Mouse (Mus musculus) hindbrain, embryonic 14.5 days (tissue): ENCODE measurements around the gene Map3k13. TPM values are rescaled to one million over a fixed set of nuclear protein-coding genes. Genes with fewer than 3 reads are reported as not detected.
A peak's percentile ranks its signal among the peaks of the same experiment; 100 is the strongest.

ENCODE experiments used
- ATAC-seq: fragments of 200-750 bp; cut with Nextera tagmentation; 2 replicates; pipeline ENCODE4 v1.8.0; 2017; ENCODE audit warnings: moderate number of reproducible peaks, mild to moderate bottlenecking, moderate TSS enrichment, moderate library complexity; ENCODE audit not compliant: low FRiP score
- DNase-seq: peaks from one replicate; pipeline ENCODE4 v3.0.0-alpha.2; 2015; ENCODE audit warnings: low spot score
- H3K27ac ChIP-seq: fragments of 300-500 bp; sonication (generic); 2 replicates; pipeline ENCODE4 v1.5.1; 2014; ENCODE audit warnings: mild to moderate bottlenecking, moderate library complexity
- H3K27me3 ChIP-seq: fragments of 300-500 bp; sonication (generic); 2 replicates; pipeline ENCODE4 v1.6.1; 2014; ENCODE audit warnings: mild to moderate bottlenecking, low read length, mixed read lengths; ENCODE audit not compliant: control insufficient read depth, insufficient read depth
- H3K36me3 ChIP-seq: fragments of 300-500 bp; sonication (generic); replicated peaks from 2 replicates; pipeline ENCODE4 v1.6.1; 2014; ENCODE audit not compliant: control insufficient read depth, insufficient read depth
- H3K4me1 ChIP-seq: fragments of 300-500 bp; sonication (generic); replicated peaks from 2 replicates; pipeline ENCODE4 v1.6.1; 2014; ENCODE audit warnings: antibody characterized with exemption, low read length, mixed read lengths; ENCODE audit not compliant: control insufficient read depth, insufficient read depth
- H3K4me2 ChIP-seq: fragments of 300-500 bp; sonication (generic); replicated peaks from 2 replicates; pipeline ENCODE4 v1.6.1; 2014; ENCODE audit warnings: mild to moderate bottlenecking, moderate library complexity
- H3K4me3 ChIP-seq: fragments of 300-500 bp; sonication (generic); replicated peaks from 2 replicates; pipeline ENCODE4 v1.5.1; 2014; ENCODE audit warnings: mild to moderate bottlenecking, low read length
- H3K9ac ChIP-seq: fragments of 300-500 bp; sonication (generic); 2 replicates; pipeline ENCODE4 v1.6.1; 2014
- H3K9me3 ChIP-seq: fragments of 300-500 bp; sonication (generic); 2 replicates; pipeline ENCODE4 v1.6.1; 2016; ENCODE audit warnings: low read length; ENCODE audit not compliant: control insufficient read depth
- WGBS: fragments of 180-500 bp; shearing (Covaris S2); extraction: QIAGEN DNeasy Blood & Tissue Kit; methylation state at CpG from one replicate; pipeline ENCODE4 v1.1.7; 2014; 5-methylcytosine and 5-hydroxymethylcytosine counted together
- polyA plus RNA-seq: library from polyadenylated mRNA; unstranded; fragments of >200 nt; fragmentation: Nextera tagmentation; extraction: Ambion mirVana; gene quantifications from 2 replicates; pipeline ENCODE4 v1.2.1, GENCODE M21; 2014

The Map3k13 gene
- polyA plus RNA-seq, 1 experiment from 2014 or later, result 8.3 TPM

GRCm38 (mm10) chr16:21955591-21955990, 161.4 kb downstream of the Map3k13 start:
- Histone ChIP-seq H3K27ac (no peak overlapping the region), H3K9ac (no peak overlapping the region), H3K9me3 (no peaks in the 10 kb centered on the region), H3K4me3 (no peak overlapping the region), H3K36me3 (no peaks in the 10 kb centered on the region), H3K4me1 (no peaks in the 10 kb centered on the region), H3K4me2 (no peak overlapping the region), H3K27me3 (no peaks in the 10 kb centered on the region)
- ATAC-seq, result no peak
- WGBS, result 86% methylated on average over 12 of the region's 12 CpGs
- DNase-seq, result no peak

GRCm38 (mm10) chr16:21965576-21965975, 171.4 kb downstream of the Map3k13 start:
- Histone ChIP-seq H3K4me3 (no peak overlapping the region), H3K9me3 (no peaks in the 10 kb centered on the region), H3K9ac (no peak overlapping the region), H3K27me3 (no peaks in the 10 kb centered on the region), H3K36me3 (no peaks in the 10 kb centered on the region), H3K4me2 (no peak overlapping the region), H3K27ac (no peak overlapping the region), H3K4me1 (no peaks in the 10 kb centered on the region)
- WGBS, result 91% methylated on average over 3 of the region's 3 CpGs
- ATAC-seq (no peak), DNase-seq (no peak)

- no peak for ATAC-seq
- no peak overlapping the region for H3K9ac ChIP-seq
- 78% methylated on average over 4 of the region's 5 CpGs for WGBS
- H3K4me3 ChIP-seq, result no peak overlapping the region
- no peaks in the 10 kb centered on the region for H3K4me1 ChIP-seq
- H3K27me3 ChIP-seq, result no peaks in the 10 kb centered on the region
- no peaks in the 10 kb centered on the region for H3K9me3 ChIP-seq
- no peak for DNase-seq
- H3K36me3 ChIP-seq, result no peaks in the 10 kb centered on the region
- no peak overlapping the region for H3K27ac ChIP-seq
- no peak overlapping the region for H3K4me2 ChIP-seq
Measured at GRCm38 (mm10) chr16:21969874-21970273, 175.7 kb downstream of the Map3k13 start.

- DNase-seq (no peak), ATAC-seq (no peak)
- Histone ChIP-seq H3K4me3 (no peak overlapping the region), H3K36me3 (no peaks in the 10 kb centered on the region), H3K9me3 (no peaks in the 10 kb centered on the region), H3K27ac (no peak overlapping the region), H3K4me2 (no peak overlapping the region), H3K4me1 (no peaks in the 10 kb centered on the region), H3K9ac (no peak overlapping the region), H3K27me3 (no peaks in the 10 kb centered on the region)
- 87% methylated on average over 6 of the region's 6 CpGs for WGBS
Measured at GRCm38 (mm10) chr16:21970536-21970935, 176.4 kb downstream of the Map3k13 start.

GRCm38 (mm10) chr16:21971446-21971845, 177.3 kb downstream of the Map3k13 start:
- Histone ChIP-seq H3K4me1 (no peaks in the 10 kb centered on the region; the same call in 1 of the 2 replicates), H3K36me3 (no peaks in the 10 kb centered on the region), H3K27ac (no peak overlapping the region), H3K27me3 (no peaks in the 10 kb centered on the region), H3K9ac (no peak overlapping the region), H3K9me3 (no peaks in the 10 kb centered on the region), H3K4me2 (no peak overlapping the region), H3K4me3 (no peak overlapping the region)
- DNase-seq (no peak), ATAC-seq (no peak)
- 76% methylated on average over 4 of the region's 4 CpGs for WGBS

- DNase-seq (no peak), ATAC-seq (no peak)
- Histone ChIP-seq H3K9ac (peak overlapping the region; percentile 22; the same call in 1 of the 2 replicates), H3K27ac (no peak overlapping the region), H3K36me3 (no peaks in the 10 kb centered on the region), H3K4me3 (no peak overlapping the region), H3K27me3 (no peaks in the 10 kb centered on the region), H3K4me1 (no peaks in the 10 kb centered on the region; the same call in 1 of the 2 replicates), H3K9me3 (no peaks in the 10 kb centered on the region), H3K4me2 (peak overlapping the region; percentile 41)
- WGBS, result 2% methylated on average over 16 of the region's 16 CpGs
Measured at GRCm38 (mm10) chr16:21976203-21976602, 182.1 kb downstream of the Map3k13 start.

- no peak for ATAC-seq
Measured at GRCm38 (mm10) chr16:21977347-21977746, 183.2 kb downstream of the Map3k13 start.

More at GRCm38 (mm10) chr16:21977347-21977746, 183.2 kb downstream of the Map3k13 start:
- no peak overlapping the region for H3K9ac ChIP-seq
- H3K4me3 ChIP-seq, result no peak overlapping the region
- DNase-seq, result no peak
- H3K27me3 ChIP-seq, result no peaks in the 10 kb centered on the region
- H3K27ac ChIP-seq, result no peak overlapping the region
- 89% methylated on average over 5 of the region's 5 CpGs for WGBS
- H3K4me1 ChIP-seq, result no peaks in the 10 kb centered on the region; the same call in 1 of the 2 replicates
- H3K36me3 ChIP-seq, result no peaks in the 10 kb centered on the region
- H3K4me2 ChIP-seq, result no peak overlapping the region
- no peaks in the 10 kb centered on the region for H3K9me3 ChIP-seq

Other genes with a start within 250 kb of the Map3k13 start
- 45.4 and 50.6 TPM in 2 replicates for gene 2510009E07Rik, start 99.7 kb upstream of the Map3k13 start, polyA plus RNA-seq
- gene Ehhadh, start 6.5 kb upstream of the Map3k13 start, polyA plus RNA-seq, result 2.0 and 2.2 TPM in 2 replicates
- 50.5 and 52.1 TPM in 2 replicates for gene Tmem41a, start 153.2 kb downstream of the Map3k13 start, polyA plus RNA-seq
- gene Liph, start 201.3 kb downstream of the Map3k13 start, polyA plus RNA-seq, result 0.29 and 0.68 TPM in 2 replicates
- gene Senp2, start 215.1 kb downstream of the Map3k13 start, polyA plus RNA-seq, result 52.2 and 54.2 TPM in 2 replicates